ENCODE assay signal across 8 mouse cellular contexts in genomic region chr7:98104481-98105435, GRCm38 (mm10). TPM values are rescaled to one million over a fixed set of nuclear protein-coding genes. Genes with fewer than 3 reads are reported as not detected.
A peak's percentile ranks its signal among the peaks of the same experiment; 100 is the strongest.
DNase-seq lines count a peak whose midpoint lies in the region; ATAC-seq and TF ChIP-seq lines count a peak whose summit lies in the region.

No protein-coding gene starts in this region.

- H3K27ac ChIP-seq in gastrocnemius, adult 2 months: peak overlapping the region; percentile 80
- peak overlapping the region; percentile 50 for H3K27ac ChIP-seq in heart, embryonic 12.5 days (ENCODE audit: poor library complexity, severe bottlenecking)
- H3K27ac ChIP-seq in lung, embryonic 14.5 days (ENCODE audit: low read depth): peak overlapping the region; percentile 24; the same call in 1 of the 2 replicates

- intact Hi-C loops in gastrocnemius, adult 2 months (cut with DNase I): no loop called here

- WGBS in heart, embryonic 12.5 days: 48% methylated on average over 16 of the region's 16 CpGs
- 58% methylated on average over 16 of the region's 16 CpGs for WGBS in lung, embryonic 14.5 days

- no peak overlapping the region for H3K4me2 ChIP-seq in heart, embryonic 12.5 days
- H3K4me2 ChIP-seq in lung, embryonic 14.5 days: no peak overlapping the region

- H3K27me3 ChIP-seq in heart, embryonic 12.5 days (replicated peaks): no peaks in the 10 kb centered on the region; the same call in 1 of the 2 replicates
- H3K27me3 ChIP-seq in lung, embryonic 14.5 days (ENCODE audit: insufficient read depth, low read length): no peaks in the 10 kb centered on the region

- no peak overlapping the region for H3K4me3 ChIP-seq in gastrocnemius, adult 2 months
- H3K4me3 ChIP-seq in heart, embryonic 12.5 days: no peak overlapping the region
- no peak overlapping the region for H3K4me3 ChIP-seq in lung, embryonic 14.5 days (ENCODE audit: low read depth, low read length)

- no peak overlapping the region for H3K9ac ChIP-seq in heart, embryonic 12.5 days
- no peak overlapping the region; the same call in 1 of the 2 replicates for H3K9ac ChIP-seq in lung, embryonic 14.5 days

- peak; percentile 30 for ATAC-seq in heart, embryonic 12.5 days (ENCODE audit: insufficient number of reproducible peaks, low FRiP score)
- no peak for ATAC-seq in lung, embryonic 14.5 days (ENCODE audit: insufficient read depth)

- TF ChIP-seq CTCF in gastrocnemius, adult 2 months (IDR thresholded peaks at IDR 0.05): no peak
- TF ChIP-seq CTCF in lung, embryonic 14.5 days (IDR thresholded peaks at IDR 0.05; ENCODE audit: low read depth): no peak

- H3K4me1 ChIP-seq in heart, embryonic 12.5 days (replicated peaks): peaks cover 23% of the 10 kb centered on the region
- 0 out of 2 replicates have a peak, but pooled peaks cover 5% of the 10 kb centered on the region for H3K4me1 ChIP-seq in lung, embryonic 14.5 days (ENCODE audit: insufficient read depth)

- no peaks in the 10 kb centered on the region for H3K36me3 ChIP-seq in heart, embryonic 12.5 days
- no peaks in the 10 kb centered on the region for H3K36me3 ChIP-seq in lung, embryonic 14.5 days (ENCODE audit: insufficient read depth)

- no peaks in the 10 kb centered on the region for H3K9me3 ChIP-seq in heart, embryonic 12.5 days (replicated peaks)
- H3K9me3 ChIP-seq in lung, embryonic 14.5 days (ENCODE audit: low read depth, low read length): no peaks in the 10 kb centered on the region

- no peak for DNase-seq in gastrocnemius, adult 2 months
- no peak for DNase-seq in gastrocnemius, postnatal 4 days (ENCODE audit: low spot score in 2 of 2)
- DNase-seq in kidney, adult 9 months: peak; percentile 88
- peak; percentile 20 for DNase-seq in lung, embryonic 14.5 days
- no peak for DNase-seq in frontal cortex, postnatal 10 days (ENCODE audit: low spot score in 2 of 2)
- DNase-seq in thymus, postnatal 4 days: no peak
- no peak for DNase-seq in layer of hippocampus, postnatal 10 days (ENCODE audit: low spot score in 2 of 2)

RNA-seq across cellular contexts. Expression of gene Myo7a, which starts 14.6 kb away (rescaled TPM):
- total RNA-seq in gastrocnemius, adult 2 months (2021): 1 to 10 TPM; 1.4 to 3.0 TPM
- total RNA-seq in gastrocnemius, postnatal 4 days (2021): 1 to 10 TPM; 7.0 to 7.1 TPM
- 13.6 and 14.4 TPM in 2 replicates for polyA plus RNA-seq in heart, embryonic 12.5 days (2016; fragmentation: Nextera tagmentation; extraction: Ambion mirVana)
- 15.0 and 15.3 TPM in 2 replicates for polyA plus RNA-seq in lung, embryonic 14.5 days (2014; fragmentation: Nextera tagmentation; extraction: Ambion mirVana)
- 10 to 100 TPM; 15.1 to 17.0 TPM for total RNA-seq in layer of hippocampus, postnatal 10 days (2021)

RNA-seq across cellular contexts. Expression of gene Omp, which starts 40.5 kb away (rescaled TPM):
- under 1 TPM in 1 of 2 experiments, not detected in 1; 0.17 TPM for total RNA-seq in gastrocnemius, adult 2 months (2021)
- under 1 TPM; 0.32 to 0.36 TPM for total RNA-seq in gastrocnemius, postnatal 4 days (2021)
- polyA plus RNA-seq in heart, embryonic 12.5 days (2016; fragmentation: Nextera tagmentation; extraction: Ambion mirVana): 0.19 and 0.20 TPM in 2 replicates
- 0.33 TPM in 1 of 2 replicates, not detected in the other for polyA plus RNA-seq in lung, embryonic 14.5 days (2014; fragmentation: Nextera tagmentation; extraction: Ambion mirVana)
- total RNA-seq in layer of hippocampus, postnatal 10 days (2021): 1 to 10 TPM; 1.5 to 1.8 TPM

Comparison
In these comparisons a context has a peak if more than half of its experiments do, and no peak if none do; other contexts are left out.
1. DNase-seq: peak in kidney, adult 9 months (single experiment) and lung, embryonic 14.5 days (single experiment); none in gastrocnemius, adult 2 months (single experiment), gastrocnemius, postnatal 4 days (0 of 2), frontal cortex, postnatal 10 days (0 of 2), thymus, postnatal 4 days (single experiment) and layer of hippocampus, postnatal 10 days (0 of 2).
2. H3K27ac ChIP-seq: peak in every context shown above with its lines; median percentile 80 in gastrocnemius, adult 2 months; 50 in heart, embryonic 12.5 days; 24 in lung, embryonic 14.5 days.